Mouse (Mus musculus): ENCODE data around the gene Olfr710. TPM values are rescaled to one million over a fixed set of nuclear protein-coding genes. Genes with fewer than 3 reads are reported as not detected.
"Not testable (repeated sequence)": the region's sequence is repeated elsewhere in the genome, so short reads cannot be mapped to it uniquely, and the experiment has no call there.

Gene Olfr710
- polyA plus RNA-seq (2017; shearing (Covaris generic)), result not detected

DNA sequence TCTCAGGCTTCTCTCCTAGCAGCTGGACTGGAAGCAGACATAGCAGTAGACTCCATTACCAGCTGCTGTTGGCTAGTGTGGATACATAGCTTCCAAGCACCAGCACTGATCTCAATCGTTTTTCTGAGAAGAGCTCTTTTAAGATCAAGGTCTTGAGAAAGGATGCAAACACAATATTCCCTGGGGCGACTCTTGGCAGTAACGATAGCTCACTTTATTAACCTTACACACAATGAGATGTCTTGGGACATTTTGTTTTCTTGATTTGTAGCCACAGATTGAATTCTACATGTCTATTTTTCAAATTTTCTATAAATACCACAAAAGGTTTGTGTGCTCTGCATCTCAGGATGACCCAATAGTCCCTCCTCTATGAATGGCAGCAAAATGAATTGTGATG lies at the start of gene Olfr710:
Olfr710 (minus strand) TSS at position 101 of the 400 bp plus-strand sequence.
- ATAC-seq, result no peak

DNA sequence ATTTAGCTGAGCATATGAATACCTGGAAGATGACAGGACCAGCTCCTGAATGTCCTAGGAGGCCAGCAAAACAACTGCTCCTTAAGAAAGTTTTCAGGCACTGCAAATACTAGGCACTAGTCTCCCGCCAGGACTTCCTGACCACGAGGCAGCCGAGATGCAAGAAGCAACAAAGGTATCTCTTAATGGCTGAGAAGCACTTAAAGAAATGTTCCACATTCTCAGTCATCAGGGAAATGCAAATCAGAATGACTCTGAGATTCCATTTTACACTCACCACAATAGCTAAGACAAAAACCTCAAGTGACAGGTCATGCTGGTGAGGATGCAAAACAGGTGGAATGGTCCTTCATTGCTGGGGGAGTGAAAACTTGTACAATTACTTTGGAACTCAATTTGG lies 37.1 kb upstream of the Olfr710 start:
- ATAC-seq, result no peak

DNA sequence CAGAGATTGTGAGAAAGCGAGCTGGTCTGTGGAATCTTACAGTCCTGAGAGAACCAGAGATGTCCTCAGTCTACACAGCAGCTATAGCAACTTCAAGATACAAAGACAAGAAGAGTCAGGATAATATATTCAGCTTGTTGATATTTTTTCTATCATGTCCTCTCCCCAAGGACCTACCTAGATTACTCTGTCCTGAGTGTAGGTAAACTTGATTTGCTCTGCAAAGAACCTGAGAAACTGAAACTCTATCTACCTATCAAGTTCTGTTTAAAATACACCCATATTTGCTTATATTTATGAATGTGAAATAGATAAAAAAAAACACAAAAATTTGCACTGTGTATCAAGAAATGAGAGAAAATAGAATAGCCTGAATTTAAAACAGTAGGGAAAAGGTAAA lies 27.2 kb upstream of the Olfr710 start, which contains the start of gene Olfr711:
Olfr711 (minus strand) TSS at position 101 of the 400 bp plus-strand sequence.
- ATAC-seq, result no peak

DNA sequence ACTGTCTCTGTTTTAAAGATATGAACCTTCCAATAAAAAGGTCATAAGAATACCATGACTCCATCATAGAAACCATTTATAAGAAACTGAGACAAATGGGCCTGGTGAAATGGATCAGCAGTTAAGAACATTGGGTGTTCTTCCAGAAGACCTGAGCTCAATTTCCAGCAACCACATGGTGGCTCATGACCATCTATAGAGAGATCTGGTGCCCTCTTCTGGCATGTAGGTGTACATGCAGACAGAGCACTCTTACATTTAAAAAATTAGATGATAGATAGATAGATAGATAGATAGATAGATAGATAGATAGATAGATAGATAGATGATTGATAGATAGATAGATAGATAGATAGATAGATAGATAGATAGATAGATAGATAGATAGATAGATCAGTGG lies 19.4 kb upstream of the Olfr710 start:
- ATAC-seq, result not testable (repeated sequence)

DNA sequence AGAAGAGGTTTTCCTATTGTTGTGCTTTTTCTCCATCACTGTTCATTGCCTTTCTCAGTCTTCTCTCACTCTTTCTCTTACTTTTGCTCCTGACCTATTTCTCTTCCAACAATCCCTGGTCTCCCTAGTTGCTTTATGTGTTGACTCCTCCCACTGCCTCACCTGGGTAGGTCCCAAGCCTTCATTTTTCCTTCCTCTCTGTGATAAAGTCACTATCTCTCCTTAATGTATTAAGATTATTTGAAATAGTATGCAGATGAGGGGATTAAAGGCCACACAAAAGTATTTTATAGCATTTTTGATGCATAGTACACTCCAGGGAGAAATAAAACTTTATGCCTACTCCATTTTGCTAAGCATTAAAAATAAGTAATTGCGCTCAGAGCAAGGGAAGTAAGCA lies 15.7 kb upstream of the Olfr710 start, which contains the start of gene Olfr6:
Olfr6 (minus strand) TSS at position 101 of the 400 bp plus-strand sequence.
- no peak for ATAC-seq

DNA sequence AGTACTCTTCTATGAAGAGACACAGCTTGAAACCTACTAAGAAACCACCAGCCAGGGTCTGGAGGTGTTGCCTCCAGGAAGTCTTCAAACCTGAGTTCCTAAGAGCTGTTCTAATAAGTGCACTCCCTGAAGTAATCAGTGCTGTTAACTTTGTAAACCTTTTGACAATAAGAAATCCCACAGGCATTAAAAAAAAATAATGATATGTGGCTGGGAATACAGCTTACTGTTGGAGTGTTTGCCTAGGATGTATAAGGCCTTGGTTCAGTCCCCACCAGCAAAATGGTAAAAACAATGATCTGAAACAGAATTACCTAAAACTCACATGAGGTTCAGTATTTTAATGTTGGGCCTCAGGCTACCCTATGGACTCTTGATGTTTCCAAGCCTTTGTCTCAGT lies 16.0 kb downstream of the Olfr710 start, which contains the start of gene Olfr709-ps1:
Olfr709-ps1 (minus strand) TSS at position 101 of the 400 bp plus-strand sequence.
- no peak for ATAC-seq

DNA sequence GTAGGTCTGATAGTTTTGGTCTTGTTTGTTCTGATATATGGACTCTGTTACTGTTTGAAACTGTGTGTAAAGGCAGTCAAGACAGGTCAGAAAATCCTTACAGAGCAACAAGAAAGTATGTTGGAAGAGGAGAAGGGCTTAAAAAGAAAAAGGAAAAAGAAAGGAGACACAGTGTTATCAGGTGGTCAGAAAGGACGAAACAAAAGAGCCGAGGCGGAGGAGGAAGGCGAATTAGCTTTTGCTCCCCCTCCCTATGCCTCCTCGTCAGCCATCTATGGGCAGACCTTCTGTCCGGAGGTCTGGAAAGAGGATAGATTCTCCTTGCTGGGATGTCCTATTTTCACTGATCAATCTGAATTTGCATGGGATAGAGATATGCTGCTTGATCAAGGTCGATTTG lies 27.2 kb downstream of the Olfr710 start:
- not testable (repeated sequence) for ATAC-seq

DNA sequence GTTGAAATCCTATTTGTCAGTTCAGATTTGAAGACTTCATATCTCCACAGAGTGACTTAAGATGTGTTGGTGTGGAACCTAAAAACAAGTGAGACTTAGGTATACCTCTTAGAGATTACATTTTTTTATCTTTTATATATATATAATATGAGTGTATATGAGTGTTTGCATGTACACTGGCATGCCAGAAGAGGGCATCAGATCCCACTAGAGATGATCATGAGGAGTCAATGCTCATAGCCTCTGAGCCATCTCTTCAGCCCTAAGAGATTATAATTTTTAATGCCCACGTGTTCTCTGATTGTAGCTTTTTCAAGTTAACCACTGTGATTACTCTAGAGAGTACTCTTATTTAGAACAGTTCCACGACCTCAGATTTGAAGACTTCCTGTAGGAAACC lies 40.4 kb downstream of the Olfr710 start, which contains the start of gene Olfr1532-ps1:
Olfr1532-ps1 (plus strand) TSS at position 326 of the 400 bp plus-strand sequence.
- no peak for ATAC-seq

DNA sequence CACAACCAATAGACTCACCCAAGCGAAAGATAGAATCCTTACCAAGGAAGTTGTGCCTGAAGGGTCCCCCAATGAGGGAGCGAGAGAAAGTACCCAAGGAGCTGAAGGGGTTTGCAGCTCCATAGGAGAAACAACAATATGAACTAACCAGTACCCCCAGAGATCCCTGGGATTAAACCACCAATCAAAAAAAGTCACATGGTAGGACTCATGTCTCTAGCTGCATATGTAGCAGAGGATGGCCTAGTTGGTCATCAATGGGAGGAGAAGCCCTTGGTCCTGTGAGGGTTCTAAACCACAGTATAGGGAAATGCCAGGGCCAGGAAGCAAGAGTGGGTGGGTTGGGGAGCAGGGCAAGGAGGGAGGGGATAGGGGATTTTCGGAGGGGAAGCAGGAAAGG lies 47.0 kb downstream of the Olfr710 start, which contains the start of gene Olfr707:
Olfr707 (minus strand) TSS at position 101 of the 400 bp plus-strand sequence.
- ATAC-seq, result not testable (repeated sequence)

Other genes starting within 250 kb of the Olfr710 start
- not detected for gene Olfr695, start 231.9 kb downstream of the Olfr710 start, polyA plus RNA-seq (2017; shearing (Covaris generic))
- not detected for gene Olfr697, start 205.9 kb downstream of the Olfr710 start, polyA plus RNA-seq (2017; shearing (Covaris generic))
- not detected for gene Olfr698, start 192.9 kb downstream of the Olfr710 start, polyA plus RNA-seq (2017; shearing (Covaris generic))
- gene Olfr699, start 155.1 kb downstream of the Olfr710 start, polyA plus RNA-seq (2017; shearing (Covaris generic)), result under 1 TPM in 1 of 3 experiments, not detected in 2; 0.15 TPM
- not detected for gene Olfr700, start 139.5 kb downstream of the Olfr710 start, polyA plus RNA-seq (2017; shearing (Covaris generic))
- not detected for gene Olfr701, start 134.2 kb downstream of the Olfr710 start, polyA plus RNA-seq (2017; shearing (Covaris generic))
- not detected for gene Olfr702, start 114.4 kb downstream of the Olfr710 start, polyA plus RNA-seq (2017; shearing (Covaris generic))
- not detected for gene Olfr703, start 105.0 kb downstream of the Olfr710 start, polyA plus RNA-seq (2017; shearing (Covaris generic))
- gene Olfr704, start 85.1 kb downstream of the Olfr710 start, polyA plus RNA-seq (2017; shearing (Covaris generic)), result not detected
- not detected for gene Olfr705, start 71.4 kb downstream of the Olfr710 start, polyA plus RNA-seq (2017; shearing (Covaris generic))
- not detected for gene Olfr706, start 60.1 kb downstream of the Olfr710 start, polyA plus RNA-seq (2017; shearing (Covaris generic))
- gene Olfr707, start 47.1 kb downstream of the Olfr710 start, polyA plus RNA-seq (2017; shearing (Covaris generic)), result not detected
- gene Olfr1532-ps1, start 40.3 kb downstream of the Olfr710 start, polyA plus RNA-seq (2017; shearing (Covaris generic)), result not detected
- gene Olfr709-ps1, start 16.1 kb downstream of the Olfr710 start, polyA plus RNA-seq (2017; shearing (Covaris generic)), result not detected
- gene Olfr6, start 15.6 kb upstream of the Olfr710 start, polyA plus RNA-seq (2017; shearing (Covaris generic)), result not detected
- gene Olfr711, start 27.1 kb upstream of the Olfr710 start, polyA plus RNA-seq (2017; shearing (Covaris generic)), result not detected
- gene Olfr2, start 57.8 kb upstream of the Olfr710 start, polyA plus RNA-seq (2017; shearing (Covaris generic)), result not detected
- not detected for gene Olfr713, start 82.9 kb upstream of the Olfr710 start, polyA plus RNA-seq (2017; shearing (Covaris generic))
- gene Olfr714, start 122.7 kb upstream of the Olfr710 start, polyA plus RNA-seq (2017; shearing (Covaris generic)), result not detected
- gene Olfr17, start 144.9 kb upstream of the Olfr710 start, polyA plus RNA-seq (2017; shearing (Covaris generic)), result not detected
- under 1 TPM in 1 of 3 experiments, not detected in 2; 0.17 TPM for gene Olfr715b, start 162.1 kb upstream of the Olfr710 start, polyA plus RNA-seq (2017; shearing (Covaris generic))
- gene Olfr715, start 182.8 kb upstream of the Olfr710 start, polyA plus RNA-seq (2017; shearing (Covaris generic)), result not detected
- gene Olfr716, start 190.0 kb upstream of the Olfr710 start, polyA plus RNA-seq (2017; shearing (Covaris generic)), result not detected
- gene Nlrp14, start 218.7 kb upstream of the Olfr710 start, polyA plus RNA-seq (2017; shearing (Covaris generic)), result not detected